Mouse (Mus musculus) lung, embryonic 16.5 days (tissue): ENCODE measurements around the gene Fbxw4. TPM values are rescaled to one million over a fixed set of nuclear protein-coding genes. Genes with fewer than 3 reads are reported as not detected.

Experiments used
- ATAC-seq: fragments of 200-750 bp; cut with Nextera tagmentation; 2 replicates; pipeline ENCODE4 v1.8.0; 2017; ENCODE audit warnings: low read depth, mild to moderate bottlenecking, moderate library complexity
- H3K27ac ChIP-seq: fragments of 300-500 bp; sonication (generic); 2 replicates; pipeline ENCODE4 v1.5.1; 2014; ENCODE audit warnings: mild to moderate bottlenecking, control low read depth, low read length
- H3K27me3 ChIP-seq: fragments of 300-500 bp; sonication (generic); 2 replicates; pipeline ENCODE4 v1.6.1; 2014; ENCODE audit warnings: low read depth, low read length, mixed read lengths; ENCODE audit not compliant: control insufficient read depth, insufficient read depth
- H3K36me3 ChIP-seq: fragments of 300-500 bp; sonication (generic); 2 replicates; pipeline ENCODE4 v1.6.1; 2014; ENCODE audit warnings: low read length; ENCODE audit not compliant: control insufficient read depth, insufficient read depth
- H3K4me1 ChIP-seq: fragments of 300-500 bp; sonication (generic); replicated peaks from 2 replicates; pipeline ENCODE4 v1.6.1; 2014; ENCODE audit warnings: low read length, mixed read lengths; ENCODE audit not compliant: control insufficient read depth, insufficient read depth
- H3K4me2 ChIP-seq: fragments of 300-500 bp; sonication (generic); 2 replicates; pipeline ENCODE4 v1.6.1; 2014; ENCODE audit warnings: low read depth, low read length, control low read depth
- H3K4me3 ChIP-seq: fragments of 300-500 bp; sonication (generic); 2 replicates; pipeline ENCODE4 v1.5.1; 2014; ENCODE audit warnings: mild to moderate bottlenecking, low read length, control low read depth
- H3K9ac ChIP-seq: fragments of 300-500 bp; sonication (generic); 2 replicates; pipeline ENCODE4 v1.6.1; 2014; ENCODE audit warnings: low read length, control low read depth
- H3K9me3 ChIP-seq: fragments of 300-500 bp; sonication (generic); 2 replicates; pipeline ENCODE4 v1.6.1; 2016; ENCODE audit warnings: low read length; ENCODE audit not compliant: control insufficient read depth
- WGBS: fragments of 180-500 bp; shearing (Covaris S2); extraction: QIAGEN DNeasy Blood & Tissue Kit; methylation state at CpG from one replicate; pipeline ENCODE4 v1.1.7; 2014; 5-methylcytosine and 5-hydroxymethylcytosine counted together
- polyA plus RNA-seq: library from polyadenylated mRNA; unstranded; fragments of >200 nt; fragmentation: Nextera tagmentation; extraction: Ambion mirVana; gene quantifications from 2 replicates; pipeline ENCODE4 v1.2.1, GENCODE M21; 2015

Fbxw4 gene
- polyA plus RNA-seq, 1 experiment from 2014 or later, result 4.3 TPM

DNA sequence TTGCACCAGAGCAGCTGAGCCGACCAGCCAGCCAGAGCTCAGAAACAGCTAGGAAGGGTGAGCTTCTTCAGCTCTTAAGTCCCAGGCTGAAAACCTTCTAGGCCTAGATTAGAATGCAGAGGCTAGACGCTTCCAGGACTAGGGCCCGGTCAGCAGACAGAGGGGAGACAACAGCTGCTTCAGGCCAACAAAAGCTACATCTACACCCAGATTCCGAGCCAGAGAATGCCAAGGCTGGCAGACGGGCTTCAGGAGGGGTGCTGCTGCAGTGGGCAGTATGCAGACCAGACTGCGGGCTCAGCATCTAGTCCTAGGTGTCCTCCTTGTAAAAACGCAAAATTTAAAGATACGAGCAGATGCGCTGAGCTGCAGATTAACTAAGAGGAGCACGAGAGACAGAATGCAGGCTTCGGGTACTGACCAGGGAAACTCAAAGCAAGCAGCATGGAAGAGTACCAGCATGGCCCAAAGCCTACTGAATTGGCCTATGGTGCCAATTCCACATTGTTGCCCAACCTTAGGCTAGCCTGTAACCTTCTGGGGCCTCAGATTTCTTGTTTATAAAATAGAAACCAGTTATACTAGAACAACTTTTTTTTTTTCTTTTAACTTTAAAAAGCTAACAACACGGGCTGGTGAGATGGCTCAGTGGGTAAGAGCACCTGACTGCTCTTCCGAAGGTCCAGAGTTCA lies 51.3 kb downstream of the Fbxw4 start:
- ATAC-seq, result no peak
- no peaks in the 10 kb centered on the region for H3K36me3 ChIP-seq
- WGBS, result 82% methylated on average over 13 of the region's 13 CpGs

DNA sequence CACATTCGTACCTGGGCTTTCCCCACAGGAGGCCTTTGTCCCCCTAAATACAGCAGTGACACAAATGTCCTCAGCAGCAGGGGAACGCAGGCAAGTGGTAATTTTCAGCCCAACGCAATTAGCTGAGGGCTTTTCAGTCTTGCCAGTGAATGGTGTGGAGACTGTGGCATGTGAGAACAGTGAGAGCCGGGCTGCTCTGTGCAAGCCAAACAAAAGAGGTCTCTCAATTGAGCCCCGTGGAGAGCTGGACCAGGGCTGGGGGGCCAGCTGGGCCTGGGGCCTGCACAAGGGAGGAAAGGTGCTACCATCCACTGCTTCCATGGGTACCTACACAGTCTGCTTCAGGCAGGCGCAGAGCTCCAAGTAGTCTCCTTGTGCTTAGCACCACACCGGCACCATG lies 52.6 kb downstream of the Fbxw4 start:
- 59% methylated on average over 7 of the region's 7 CpGs for WGBS

More for the DNA sequence above, 51.3 kb downstream of the Fbxw4 start:
- Histone ChIP-seq H3K9ac (no peak overlapping the region), H3K27me3 (no peaks in the 10 kb centered on the region), H3K4me2 (no peak overlapping the region), H3K27ac (no peak overlapping the region), H3K4me1 (no peaks in the 10 kb centered on the region), H3K4me3 (no peak overlapping the region), H3K9me3 (no peaks in the 10 kb centered on the region)

DNA sequence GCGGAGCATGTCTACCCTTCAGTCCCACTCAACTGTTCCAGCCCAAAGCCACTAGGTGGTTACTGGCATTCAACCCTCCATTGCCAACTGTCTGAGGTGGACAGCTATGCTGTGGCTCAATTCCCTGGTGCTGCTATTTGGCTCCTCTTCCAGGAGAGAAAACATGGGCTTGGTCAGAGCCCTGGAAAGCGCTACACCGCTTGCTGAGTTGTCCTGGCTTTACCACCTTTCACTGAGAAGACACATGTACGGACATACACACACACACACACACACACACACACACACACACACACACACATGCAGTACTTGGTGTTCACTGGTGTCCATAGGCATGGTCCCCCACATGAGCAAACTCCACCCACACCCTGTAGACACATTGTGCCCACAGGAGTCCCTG lies 53.4 kb downstream of the Fbxw4 start:
- Histone ChIP-seq H3K9me3 (no peaks in the 10 kb centered on the region), H3K4me3 (no peak overlapping the region), H3K4me2 (no peak overlapping the region), H3K9ac (no peak overlapping the region), H3K27me3 (no peaks in the 10 kb centered on the region), H3K4me1 (no peaks in the 10 kb centered on the region), H3K36me3 (no peaks in the 10 kb centered on the region), H3K27ac (no peak overlapping the region)
- WGBS, result 86% methylated on average over 4 of the region's 4 CpGs
- no peak for ATAC-seq

More for the DNA sequence above, 52.6 kb downstream of the Fbxw4 start:
- Histone ChIP-seq H3K9me3 (no peaks in the 10 kb centered on the region), H3K4me3 (no peak overlapping the region), H3K27ac (no peak overlapping the region), H3K9ac (no peak overlapping the region), H3K4me1 (no peaks in the 10 kb centered on the region), H3K4me2 (no peak overlapping the region), H3K36me3 (no peaks in the 10 kb centered on the region), H3K27me3 (no peaks in the 10 kb centered on the region)
- no peak for ATAC-seq

DNA sequence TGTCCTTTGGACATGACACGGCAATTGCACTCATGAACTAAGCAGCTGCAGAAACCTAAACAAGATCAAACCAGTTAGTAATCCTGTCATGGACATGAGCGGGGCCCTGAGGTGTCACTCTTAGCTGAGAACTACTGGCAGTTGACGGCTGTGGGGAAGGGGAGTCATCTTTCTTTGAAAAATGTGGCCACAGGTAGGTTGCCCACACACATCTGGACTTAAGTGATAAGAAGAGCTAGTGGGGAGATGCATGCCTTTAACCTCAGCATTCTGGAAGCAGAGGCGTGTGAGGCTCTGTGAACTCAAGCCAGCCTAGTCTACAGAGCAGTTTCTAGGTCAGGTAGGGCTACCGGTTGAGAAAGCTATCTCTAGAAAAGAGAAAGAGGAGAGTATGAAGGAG lies 57.5 kb downstream of the Fbxw4 start:
- no peak for ATAC-seq
- H3K36me3 ChIP-seq, result no peaks in the 10 kb centered on the region
- no peak overlapping the region for H3K4me3 ChIP-seq
- no peak overlapping the region for H3K4me2 ChIP-seq
- no peak overlapping the region for H3K9ac ChIP-seq
- H3K27ac ChIP-seq, result no peak overlapping the region
- H3K4me1 ChIP-seq, result no peaks in the 10 kb centered on the region
- 62% methylated on average over 5 of the region's 5 CpGs for WGBS
- no peaks in the 10 kb centered on the region for H3K27me3 ChIP-seq
- no peaks in the 10 kb centered on the region for H3K9me3 ChIP-seq

DNA sequence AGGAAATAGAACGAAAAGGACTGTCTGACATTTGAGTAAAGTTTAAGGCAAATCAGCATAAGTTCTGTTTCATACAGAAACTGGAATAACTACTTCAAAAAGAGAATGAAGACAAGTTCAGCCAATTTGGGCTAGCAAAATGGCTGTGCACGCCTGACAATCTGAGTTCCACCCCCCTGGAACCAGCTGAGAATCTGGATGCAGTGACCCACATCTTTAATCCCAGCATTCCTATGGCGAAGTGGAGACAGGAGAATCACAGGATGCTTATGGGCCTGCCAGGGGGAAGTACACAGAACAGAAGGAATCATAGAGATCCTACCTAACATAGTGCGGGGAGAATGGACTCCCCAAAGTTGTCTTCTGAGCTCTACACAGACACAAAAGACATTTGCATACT lies 63.0 kb downstream of the Fbxw4 start:
- WGBS, result 89% methylated on average over 4 of the region's 4 CpGs
- no peak overlapping the region for H3K4me3 ChIP-seq
- ATAC-seq, result no peak

DNA sequence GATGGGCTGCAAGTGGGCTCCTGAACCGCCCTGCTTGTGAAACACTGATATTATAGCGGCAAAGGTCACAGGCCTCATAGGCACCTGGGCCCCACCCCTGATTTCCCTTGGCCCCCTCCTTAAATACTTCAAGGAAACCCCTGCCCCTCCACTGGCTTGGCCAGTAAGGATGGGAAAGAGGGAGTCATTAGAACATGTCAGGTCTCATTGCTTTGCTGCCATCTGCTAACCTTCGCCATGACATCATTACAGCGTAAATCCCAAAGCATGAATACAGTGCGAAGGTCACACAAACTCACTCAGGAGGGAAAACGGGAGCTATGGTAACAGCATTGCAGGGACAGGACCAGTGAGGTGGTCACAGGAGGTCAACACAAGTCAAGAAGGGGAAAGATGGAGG lies 63.7 kb downstream of the Fbxw4 start:
- no peak overlapping the region for H3K4me3 ChIP-seq
- WGBS, result 88% methylated on average over 6 of the region's 6 CpGs

More for the DNA sequence above, 63.0 kb downstream of the Fbxw4 start:
- H3K9ac ChIP-seq, result no peak overlapping the region
- peaks cover 3% of the 10 kb centered on the region for H3K4me1 ChIP-seq
- no peaks in the 10 kb centered on the region for H3K36me3 ChIP-seq
- H3K27me3 ChIP-seq, result no peaks in the 10 kb centered on the region
- H3K4me2 ChIP-seq, result no peak overlapping the region
- H3K9me3 ChIP-seq, result no peaks in the 10 kb centered on the region
- H3K27ac ChIP-seq, result no peak overlapping the region

DNA sequence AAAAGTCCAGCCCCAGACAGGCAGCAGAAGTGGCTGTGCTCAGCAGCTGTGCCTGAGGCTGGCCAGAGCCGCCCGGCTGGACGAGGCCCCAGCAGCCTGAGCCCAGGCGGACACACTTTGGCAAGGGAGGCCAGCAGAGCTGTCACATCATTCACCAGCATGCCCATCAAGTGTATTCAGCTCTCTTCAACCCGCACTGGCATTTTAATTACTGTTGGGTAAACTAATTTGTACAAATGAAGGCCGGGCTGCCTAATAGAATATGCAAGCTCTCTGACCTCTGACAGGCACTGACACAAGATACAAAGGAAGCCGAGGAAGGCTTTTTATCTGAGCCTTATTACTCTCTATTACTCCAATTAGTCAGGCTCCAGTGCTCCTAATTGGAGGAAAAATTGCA lies 64.1 kb downstream of the Fbxw4 start:
- H3K4me2 ChIP-seq, result no peak overlapping the region
- no peak overlapping the region for H3K9ac ChIP-seq
- H3K36me3 ChIP-seq, result no peaks in the 10 kb centered on the region
- no peaks in the 10 kb centered on the region for H3K9me3 ChIP-seq
- ATAC-seq, result no peak
- WGBS, result 51% methylated on average over 7 of the region's 7 CpGs
- H3K4me3 ChIP-seq, result no peak overlapping the region
- no peaks in the 10 kb centered on the region for H3K27me3 ChIP-seq
- H3K4me1 ChIP-seq, result peaks cover 11% of the 10 kb centered on the region
- no peak overlapping the region for H3K27ac ChIP-seq

More for the DNA sequence above, 63.7 kb downstream of the Fbxw4 start:
- Histone ChIP-seq H3K9ac (no peak overlapping the region), H3K9me3 (no peaks in the 10 kb centered on the region), H3K4me2 (no peak overlapping the region), H3K36me3 (no peaks in the 10 kb centered on the region), H3K27ac (no peak overlapping the region), H3K27me3 (no peaks in the 10 kb centered on the region), H3K4me1 (peaks cover 9% of the 10 kb centered on the region)
- no peak for ATAC-seq

DNA sequence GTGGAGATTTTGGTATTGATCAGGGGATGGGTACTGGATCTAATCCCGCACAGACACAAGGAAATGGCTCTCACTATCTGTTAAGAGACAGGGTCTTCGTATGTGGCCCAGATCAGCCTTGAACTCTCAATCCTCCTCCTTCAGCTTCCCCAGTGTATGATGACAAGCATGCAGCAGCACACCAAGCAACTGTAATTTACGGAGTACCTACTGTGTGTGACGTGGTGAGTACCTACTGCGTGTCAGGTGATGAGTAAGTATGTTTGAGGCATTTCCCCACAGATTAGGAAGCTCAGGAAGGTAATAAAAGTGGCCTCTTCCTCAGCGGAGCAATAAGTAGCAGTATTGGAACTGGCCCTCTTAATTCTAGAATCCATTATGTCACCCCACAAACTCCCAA lies 64.6 kb downstream of the Fbxw4 start:
- H3K27ac ChIP-seq, result no peak overlapping the region
- no peak for ATAC-seq
- no peak overlapping the region for H3K4me2 ChIP-seq
- H3K9ac ChIP-seq, result no peak overlapping the region
- 94% methylated on average over 6 of the region's 6 CpGs for WGBS
- H3K4me1 ChIP-seq, result peaks cover 11% of the 10 kb centered on the region
- no peak overlapping the region for H3K4me3 ChIP-seq
- no peaks in the 10 kb centered on the region for H3K27me3 ChIP-seq
- no peaks in the 10 kb centered on the region for H3K36me3 ChIP-seq
- H3K9me3 ChIP-seq, result no peaks in the 10 kb centered on the region

DNA sequence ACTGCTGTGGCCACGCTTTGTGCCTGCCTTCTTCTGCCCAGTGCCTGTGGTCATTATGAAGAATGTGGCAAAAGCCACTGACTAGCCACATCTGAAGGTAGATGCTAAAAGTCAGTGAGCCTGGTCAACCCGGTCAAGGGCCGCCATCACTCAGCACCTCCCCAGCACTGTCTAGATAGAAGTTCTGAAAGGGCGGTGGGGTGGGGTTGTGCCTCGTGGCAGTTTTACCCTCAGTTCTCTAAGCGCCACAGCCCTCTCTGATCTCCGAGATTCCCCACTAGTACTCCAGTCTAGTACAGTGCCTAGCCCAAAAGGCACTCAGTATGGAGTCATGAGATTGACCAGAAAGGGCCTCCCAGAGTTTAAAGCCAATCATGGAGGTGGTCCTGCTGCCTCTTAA lies 66.0 kb downstream of the Fbxw4 start:
- no peaks in the 10 kb centered on the region for H3K27me3 ChIP-seq
- H3K4me1 ChIP-seq, result peaks cover 11% of the 10 kb centered on the region
- no peak for ATAC-seq
- no peak overlapping the region for H3K27ac ChIP-seq
- no peak overlapping the region for H3K4me2 ChIP-seq
- H3K9me3 ChIP-seq, result no peaks in the 10 kb centered on the region
- 94% methylated on average over 7 of the region's 7 CpGs for WGBS
- no peaks in the 10 kb centered on the region for H3K36me3 ChIP-seq
- H3K4me3 ChIP-seq, result no peak overlapping the region
- no peak overlapping the region for H3K9ac ChIP-seq

DNA sequence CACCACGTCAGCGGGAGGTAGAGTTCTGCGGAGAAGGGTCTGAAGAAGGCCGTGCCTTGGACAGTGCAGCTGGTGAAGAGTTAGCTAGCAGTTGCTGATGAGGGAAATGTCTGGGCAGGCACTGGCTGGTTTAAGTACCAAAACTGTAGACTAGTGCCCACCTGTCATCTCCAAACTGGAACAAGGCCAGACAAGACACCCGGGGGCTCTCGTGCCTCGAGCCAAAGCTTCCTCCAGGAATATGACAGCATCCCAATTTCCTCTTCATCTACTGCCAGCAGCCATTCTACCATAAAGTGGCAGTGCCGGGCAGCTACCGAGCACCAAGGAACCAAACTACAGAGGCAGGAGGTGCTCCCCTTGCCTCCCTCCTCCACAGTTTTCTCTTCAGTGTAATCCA lies 67.2 kb downstream of the Fbxw4 start:
- H3K36me3 ChIP-seq, result no peaks in the 10 kb centered on the region
- H3K9me3 ChIP-seq, result no peaks in the 10 kb centered on the region
- H3K4me1 ChIP-seq, result peaks cover 11% of the 10 kb centered on the region
- no peak for ATAC-seq
- no peak overlapping the region for H3K4me2 ChIP-seq
- no peak overlapping the region for H3K4me3 ChIP-seq
- WGBS, result 84% methylated on average over 9 of the region's 9 CpGs
- H3K27ac ChIP-seq, result no peak overlapping the region
- no peaks in the 10 kb centered on the region for H3K27me3 ChIP-seq
- no peak overlapping the region for H3K9ac ChIP-seq
